Mouse (Mus musculus) myocyte (in vitro differentiated cells): ENCODE data around the gene Fosl2.

Source experiments
- MAX ChIP-seq: IDR thresholded peaks from one replicate; pipeline ENCODE4 v1.6.1; 2011; ENCODE audit warnings: low read depth, mild to moderate bottlenecking, control low read depth
- POLR2A ChIP-seq: IDR thresholded peaks from one replicate; pipeline ENCODE4 v1.6.1; 2011; ENCODE audit warnings: low read depth, mild to moderate bottlenecking, control low read depth, moderate library complexity; ENCODE audit not compliant: insufficient read length
- REST ChIP-seq: IDR thresholded peaks from one replicate; pipeline ENCODE4 v1.6.1; 2011; ENCODE audit warnings: mild to moderate bottlenecking, control low read depth, moderate library complexity; ENCODE audit not compliant: insufficient read depth, insufficient read length
- TCF12 ChIP-seq: IDR thresholded peaks from one replicate; pipeline ENCODE4 v1.6.1; 2011; ENCODE audit warnings: mild to moderate bottlenecking, control low read depth; ENCODE audit not compliant: poor library complexity, insufficient read depth, severe bottlenecking
- TCF3 ChIP-seq: IDR thresholded peaks from one replicate; pipeline ENCODE4 v1.6.1; 2011; ENCODE audit warnings: low read depth, control low read depth; ENCODE audit not compliant: insufficient read length
- USF1 ChIP-seq: IDR thresholded peaks from one replicate; pipeline ENCODE4 v1.6.1; 2011; ENCODE audit warnings: low read depth, mild to moderate bottlenecking, control low read depth, moderate library complexity

GRCm38 (mm10) chr5:32194236-32194635, 58.6 kb downstream of the Fosl2 start:
- TF ChIP-seq TCF12 (no peak), POLR2A (no peak), MAX (no peak), REST (no peak), USF1 (no peak), TCF3 (no peak)
